ENCODE assay signal across 22 mouse cellular contexts in the genomic region with DNA sequence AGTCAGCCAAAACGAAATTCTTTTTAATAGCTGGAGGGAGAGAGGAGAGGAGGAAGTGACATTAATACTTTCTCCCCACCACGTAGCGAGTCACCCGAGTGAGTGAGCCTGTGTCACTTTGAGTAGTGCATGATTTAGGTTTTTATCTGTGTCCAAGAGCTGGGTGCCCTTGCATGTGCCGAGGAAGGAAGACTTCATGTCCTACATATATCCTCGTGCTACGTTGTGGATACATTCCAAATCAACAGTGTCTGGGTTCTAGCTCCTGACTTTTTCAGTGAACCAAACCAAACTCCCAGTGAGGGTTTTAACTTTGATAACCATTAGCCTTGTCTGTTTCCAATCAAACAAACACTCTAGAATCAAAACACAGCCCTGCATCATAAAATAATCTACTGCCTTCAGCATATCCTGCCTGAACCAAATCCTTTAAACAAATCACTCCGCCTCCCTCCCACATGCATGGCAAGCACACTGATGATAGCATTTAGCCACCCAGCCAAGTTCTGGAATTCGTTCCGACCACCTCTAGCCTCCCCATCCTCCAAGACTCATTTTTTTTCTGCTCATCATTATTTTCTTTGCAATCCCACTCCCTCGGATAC. TPM values are rescaled to one million over a fixed set of nuclear protein-coding genes. Genes with fewer than 3 reads are reported as not detected.
DNase-seq lines count a peak whose midpoint lies in the region; ATAC-seq and TF ChIP-seq lines count a peak whose summit lies in the region.
"Had no signal": no experiment of that assay in that cellular context is flagged by ENCODE, and none has a peak within 500 bp of the region (broad histone marks: within the 10 kb centered on the region; RNA-seq: fewer than 3 reads in every experiment).

No protein-coding gene starts in this region.

- H3K4me3 ChIP-seq in embryonic facial prominence, embryonic 14.5 days (ENCODE audit: low read depth, low read length), result no peak overlapping the region
- no peak overlapping the region for H3K4me3 ChIP-seq in embryonic facial prominence, embryonic 10.5 days
- H3K4me3 ChIP-seq in lung, embryonic 15.5 days, result no peak overlapping the region
- H3K4me3 ChIP-seq in lung, adult 2 months (replicated peaks; ENCODE audit: extremely low read depth, low read depth, low read length), result no peak overlapping the region
- peak overlapping the region; percentile 82 for H3K4me3 ChIP-seq in testis, adult 2 months (ENCODE audit: control insufficient read depth, low read depth, low read length)
- H3K4me3 ChIP-seq: embryonic facial prominence, embryonic 13.5 days; erythroblast, embryonic 14.5 days; forebrain, embryonic 10.5 days; gastrocnemius, adult 2 months; heart, embryonic 12.5 days; hindbrain, embryonic 15.5 days had no signal

- no peak overlapping the region for H3K9ac ChIP-seq in embryonic facial prominence, embryonic 14.5 days (ENCODE audit: low read depth, low read length)
- H3K9ac ChIP-seq in lung, embryonic 15.5 days, result no peak overlapping the region
- H3K9ac ChIP-seq: embryonic facial prominence, embryonic 13.5 days; heart, embryonic 12.5 days; hindbrain, embryonic 15.5 days had no signal

- H3K27me3 ChIP-seq in embryonic facial prominence, embryonic 14.5 days (replicated peaks; ENCODE audit: control insufficient read depth, insufficient read depth, low read length), result no peaks in the 10 kb centered on the region
- H3K27me3 ChIP-seq in embryonic facial prominence, embryonic 10.5 days (replicated peaks; ENCODE audit: low read depth, poor library complexity, severe bottlenecking), result no peaks in the 10 kb centered on the region
- H3K27me3 ChIP-seq in lung, embryonic 15.5 days, result no peaks in the 10 kb centered on the region
- H3K27me3 ChIP-seq in testis, adult 2 months (ENCODE audit: control insufficient read depth, insufficient read depth, low read length), result no peaks in the 10 kb centered on the region
- H3K27me3 ChIP-seq: embryonic facial prominence, embryonic 13.5 days; heart, embryonic 12.5 days; hindbrain, embryonic 15.5 days had no signal

- no peak for ATAC-seq in embryonic facial prominence, embryonic 14.5 days (ENCODE audit: low read depth)
- peak; percentile 79 for ATAC-seq in lung, embryonic 15.5 days (ENCODE audit: borderline replicate concordance, extremely low read depth, low FRiP score, low TSS enrichment)
- ATAC-seq: CD4-positive, CD25-positive, alpha-beta regulatory T cell, adult 4 months; forebrain, embryonic 14.5 days had no signal

- no peak for TF ChIP-seq CTCF in lung, adult 2 months (IDR thresholded peaks at IDR 0.05; ENCODE audit: insufficient read depth, low read length)
- TF ChIP-seq CTCF in testis, adult 2 months (IDR thresholded peaks at IDR 0.05; ENCODE audit: control insufficient read depth, insufficient read depth, insufficient replicate concordance, low read depth, low read length), result no peak

- WGBS in embryonic facial prominence, embryonic 14.5 days, result 55% methylated on average over 11 of the region's 11 CpGs
- WGBS in embryonic facial prominence, embryonic 10.5 days, result 83% methylated on average over 11 of the region's 11 CpGs
- WGBS in lung, embryonic 15.5 days, result 36% methylated on average over 11 of the region's 11 CpGs
- WGBS in lung, adult 2 months, result 32% methylated on average over 11 of the region's 11 CpGs

- no peaks in the 10 kb centered on the region; the same call in 1 of the 2 replicates for H3K4me1 ChIP-seq in embryonic facial prominence, embryonic 14.5 days (ENCODE audit: control insufficient read depth, insufficient read depth, low read length)
- H3K4me1 ChIP-seq in embryonic facial prominence, embryonic 10.5 days, result peaks cover 29% of the 10 kb centered on the region
- peaks cover 15% of the 10 kb centered on the region for H3K4me1 ChIP-seq in lung, embryonic 15.5 days
- no peaks in the 10 kb centered on the region for H3K4me1 ChIP-seq in lung, adult 2 months (ENCODE audit: control insufficient read depth, insufficient read depth, low read length)
- no peaks in the 10 kb centered on the region; the same call in 1 of the 2 replicates for H3K4me1 ChIP-seq in testis, adult 2 months (ENCODE audit: control insufficient read depth, insufficient read depth, low read length)

- no peak for TF ChIP-seq POLR2A in lung, adult 2 months (IDR thresholded peaks at IDR 0.05; ENCODE audit: borderline replicate concordance, extremely low read depth, low read depth, low read length)
- no peak for TF ChIP-seq POLR2A in testis, adult 2 months (IDR thresholded peaks at IDR 0.05; ENCODE audit: control insufficient read depth, low read depth, low read length)

- DNase-seq in embryonic facial prominence, embryonic 14.5 days (ENCODE audit: low spot score), result peak; percentile 53
- DNase-seq in embryonic facial prominence, embryonic 10.5 days (ENCODE audit: low spot score), result no peak
- no peak for DNase-seq in lung, adult 2 months
- no peak for DNase-seq in testis, postnatal 10 days (ENCODE audit: low spot score)
- no peak for DNase-seq in spleen, postnatal 4 days (ENCODE audit: low spot score in 2 of 2)
- DNase-seq: adrenal gland, postnatal 10 days; B cell, adult 2 months; cerebellum, adult 11-12 months; cerebellum, adult 9-10 months; cerebellum, postnatal 25 days; gastrocnemius, adult 2 months; gastrocnemius, postnatal 25 days; heart, postnatal 36 days had no signal

- no peak overlapping the region for H3K27ac ChIP-seq in embryonic facial prominence, embryonic 14.5 days (replicated peaks; ENCODE audit: low read depth, low read length)
- no peak overlapping the region for H3K27ac ChIP-seq in embryonic facial prominence, embryonic 10.5 days (replicated peaks)
- peak overlapping the region; percentile 73 for H3K27ac ChIP-seq in lung, embryonic 15.5 days
- H3K27ac ChIP-seq in testis, adult 2 months (ENCODE audit: control insufficient read depth, insufficient read depth, low read depth, low read length), result no peak overlapping the region
- H3K27ac ChIP-seq: embryonic facial prominence, embryonic 13.5 days; forebrain, embryonic 10.5 days; gastrocnemius, adult 2 months; hindbrain, embryonic 15.5 days had no signal

- no peaks in the 10 kb centered on the region for H3K9me3 ChIP-seq in embryonic facial prominence, embryonic 14.5 days (ENCODE audit: control insufficient read depth, low read length)
- no peaks in the 10 kb centered on the region for H3K9me3 ChIP-seq in embryonic facial prominence, embryonic 10.5 days
- no peaks in the 10 kb centered on the region for H3K9me3 ChIP-seq in lung, embryonic 15.5 days
- H3K9me3 ChIP-seq: embryonic facial prominence, embryonic 13.5 days; hindbrain, embryonic 15.5 days had no signal

- no peak overlapping the region for H3K4me2 ChIP-seq in embryonic facial prominence, embryonic 14.5 days (ENCODE audit: low read depth, low read length)
- no peak overlapping the region; the same call in 1 of the 2 replicates for H3K4me2 ChIP-seq in lung, embryonic 15.5 days
- H3K4me2 ChIP-seq: embryonic facial prominence, embryonic 13.5 days; heart, embryonic 12.5 days; hindbrain, embryonic 15.5 days had no signal

- no peaks in the 10 kb centered on the region for H3K36me3 ChIP-seq in embryonic facial prominence, embryonic 14.5 days (ENCODE audit: control insufficient read depth, insufficient read depth, low read length)
- H3K36me3 ChIP-seq in embryonic facial prominence, embryonic 10.5 days (replicated peaks), result peaks cover 8% of the 10 kb centered on the region; the same call in 1 of the 2 replicates
- H3K36me3 ChIP-seq in lung, embryonic 15.5 days, result peaks cover 9% of the 10 kb centered on the region; the same call in 1 of the 2 replicates
- no peaks in the 10 kb centered on the region for H3K36me3 ChIP-seq in testis, adult 2 months (ENCODE audit: control insufficient read depth, insufficient read depth, low read length)
- H3K36me3 ChIP-seq: forebrain, embryonic 10.5 days; hindbrain, embryonic 15.5 days had no signal

RNA-seq across cellular contexts. Expression of a gene that starts 26.0 kb away (rescaled TPM):
- 24.9 and 28.5 TPM in 2 replicates for polyA plus RNA-seq in embryonic facial prominence, embryonic 14.5 days (2014; fragmentation: Nextera tagmentation; extraction: Ambion mirVana)
- polyA plus RNA-seq in embryonic facial prominence, embryonic 10.5 days (2016; fragmentation: Nextera tagmentation; extraction: Ambion mirVana), result 21.3 and 24.7 TPM in 2 replicates
- polyA plus RNA-seq in lung, embryonic 15.5 days (2015; fragmentation: Nextera tagmentation; extraction: Ambion mirVana), result 45.5 and 47.0 TPM in 2 replicates
- 348 and 349 TPM in 2 replicates for polyA plus RNA-seq in lung, adult 2 months (2012; rRNA removed)
- polyA plus RNA-seq in testis, adult 2 months (2012; rRNA removed), result 18.1 and 21.0 TPM in 2 replicates
